Mouse (Mus musculus): ENCODE data around the gene Serping1.

The Serping1 gene

DNA sequence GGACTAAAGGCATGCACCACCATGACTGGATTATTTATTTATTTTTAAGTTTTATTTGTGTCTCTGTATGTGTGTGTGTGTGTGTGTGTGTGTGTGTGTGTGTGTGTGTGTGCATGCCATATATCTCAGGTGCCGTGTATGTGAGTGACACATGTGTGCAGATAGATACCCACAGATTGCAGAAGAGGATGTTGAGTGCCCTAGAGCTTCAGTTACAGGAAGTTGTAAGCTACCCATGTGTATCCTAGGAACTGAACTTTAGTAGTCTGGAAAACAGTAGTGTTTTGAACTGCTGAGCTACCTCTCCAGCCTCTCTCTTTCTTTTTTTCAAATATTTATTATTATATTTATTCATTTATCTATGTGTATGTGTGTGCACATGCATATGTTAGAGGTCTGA lies 8.1 kb upstream of the Serping1 start:
- DNase-seq (ENCODE audit: extremely low read depth, low read depth), result no peak

DNA sequence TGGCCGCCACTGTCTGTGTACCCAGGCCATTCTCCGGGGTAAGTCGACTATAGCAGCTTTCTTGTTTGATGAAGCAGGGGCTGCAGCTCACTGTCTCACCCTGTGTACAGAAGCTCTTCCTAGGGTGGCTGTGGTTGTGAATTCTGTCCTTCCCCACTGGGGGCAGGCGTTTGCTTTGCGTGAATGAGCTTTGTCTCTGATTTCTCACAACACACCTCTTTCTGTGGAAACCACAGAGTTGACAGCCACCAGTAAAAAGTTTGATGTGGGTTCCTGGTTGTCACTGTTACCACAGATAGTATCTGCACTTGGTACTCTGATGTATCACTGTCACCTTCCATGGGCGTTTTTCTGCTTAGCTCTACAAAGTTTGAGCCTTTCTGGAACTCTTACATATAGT lies 4.0 kb upstream of the Serping1 start:
- DNase-seq (ENCODE audit: extremely low read depth, low read depth), result no peak

DNA sequence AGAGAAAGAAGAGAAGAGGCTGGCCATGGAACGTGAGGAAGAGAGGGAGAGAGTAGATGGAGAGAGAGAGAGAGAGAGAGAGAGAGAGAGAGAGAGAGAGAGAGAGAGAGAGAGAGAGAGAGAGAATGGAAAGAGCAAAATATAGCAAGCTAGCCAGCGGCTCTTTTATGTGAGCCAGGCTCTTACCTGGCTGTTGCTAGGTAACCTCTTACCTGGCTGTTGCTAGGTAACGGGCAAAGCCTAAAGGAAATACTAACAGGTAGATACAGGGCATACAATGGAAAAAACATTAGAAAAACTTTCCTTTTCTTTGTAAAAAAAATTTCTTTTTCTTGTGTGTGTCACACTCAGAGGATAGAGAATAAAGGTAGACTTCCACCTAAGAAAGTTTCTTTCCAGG lies 2.5 kb upstream of the Serping1 start:
- no peak for DNase-seq (ENCODE audit: extremely low read depth, low read depth)

DNA sequence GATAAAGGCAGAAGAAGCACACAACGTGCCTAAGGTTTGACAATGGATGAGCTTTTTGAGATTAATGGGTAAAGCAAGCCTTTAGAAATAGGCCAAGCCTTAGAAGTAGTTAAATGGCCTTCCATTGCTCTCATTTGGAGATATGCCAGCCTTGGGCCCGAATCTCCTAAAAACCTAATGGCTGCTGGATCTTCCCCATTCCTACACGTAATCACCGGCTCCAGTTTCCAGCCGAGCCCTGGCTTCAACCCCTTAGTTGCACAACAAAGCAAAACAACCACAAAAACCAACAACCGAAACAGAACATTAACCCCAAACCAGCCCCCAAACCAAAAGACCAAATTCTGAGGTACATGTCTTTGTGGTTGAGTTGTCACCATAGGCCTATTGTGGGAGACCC lies 421 bp upstream of the Serping1 start:
- DNase-seq (ENCODE audit: extremely low read depth, low read depth), result no peak

DNA sequence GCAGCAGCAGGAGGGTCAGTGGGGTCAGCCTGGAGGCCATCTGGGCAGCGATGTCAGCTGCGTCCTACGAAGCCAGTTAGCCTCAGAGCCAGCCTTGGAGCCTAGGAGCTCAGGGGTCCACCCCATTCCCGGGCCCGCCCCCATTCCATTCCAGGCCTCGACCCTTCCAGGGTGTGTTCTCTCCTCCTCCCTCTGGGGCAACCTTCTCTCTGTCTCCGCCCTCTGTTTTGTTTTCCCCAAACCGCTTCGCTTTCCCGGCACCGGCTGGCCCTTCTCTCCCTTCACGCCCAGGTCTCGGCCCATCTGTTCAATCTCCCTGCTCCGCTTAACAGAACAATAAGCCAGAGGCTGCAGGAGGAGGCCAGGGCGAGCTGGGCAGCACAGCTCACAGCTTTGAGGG lies 493 bp downstream of the Serping1 start:
- no peak for DNase-seq (ENCODE audit: extremely low read depth, low read depth)

DNA sequence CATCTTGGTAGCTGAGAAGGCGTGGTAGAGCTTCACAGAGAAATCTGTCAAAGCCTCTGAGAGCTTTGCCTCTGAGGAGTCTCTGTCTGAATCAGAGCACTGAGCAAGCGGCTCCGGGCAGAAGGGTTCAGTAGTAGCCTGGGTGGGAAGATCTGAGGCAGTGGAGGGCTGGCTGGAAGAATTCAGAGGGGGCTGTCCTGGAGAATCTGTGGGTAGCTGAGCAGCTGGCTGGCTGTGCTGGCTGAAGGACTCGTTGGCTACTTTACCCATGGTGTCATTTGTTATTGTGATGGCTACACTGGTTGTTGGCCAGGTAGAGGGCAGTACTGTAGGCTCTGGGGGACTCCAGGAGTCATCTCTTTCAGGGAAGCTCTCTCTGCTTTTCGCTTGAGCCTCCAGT lies 2.0 kb downstream of the Serping1 start:
- DNase-seq (ENCODE audit: extremely low read depth, low read depth), result no peak

DNA sequence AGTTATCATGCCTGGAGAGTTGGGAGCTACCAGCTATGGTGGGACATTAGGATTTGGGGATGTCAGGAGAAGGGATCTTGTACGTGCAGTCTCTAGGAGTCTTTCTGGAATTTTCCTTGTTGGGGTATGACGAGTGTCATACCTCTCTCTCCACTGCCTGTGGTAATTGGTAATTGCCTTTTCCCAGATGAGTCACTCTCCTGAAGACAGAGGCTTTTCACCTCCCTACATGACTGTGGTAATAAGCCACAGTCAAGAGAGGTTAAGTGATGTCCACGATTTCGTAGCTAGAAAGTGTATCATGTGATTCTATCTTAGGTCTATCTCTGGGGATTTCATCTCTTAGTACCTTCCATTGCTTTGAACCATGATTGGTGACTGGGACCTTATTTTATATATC lies 2.8 kb downstream of the Serping1 start:
- no peak for DNase-seq (ENCODE audit: extremely low read depth, low read depth)

DNA sequence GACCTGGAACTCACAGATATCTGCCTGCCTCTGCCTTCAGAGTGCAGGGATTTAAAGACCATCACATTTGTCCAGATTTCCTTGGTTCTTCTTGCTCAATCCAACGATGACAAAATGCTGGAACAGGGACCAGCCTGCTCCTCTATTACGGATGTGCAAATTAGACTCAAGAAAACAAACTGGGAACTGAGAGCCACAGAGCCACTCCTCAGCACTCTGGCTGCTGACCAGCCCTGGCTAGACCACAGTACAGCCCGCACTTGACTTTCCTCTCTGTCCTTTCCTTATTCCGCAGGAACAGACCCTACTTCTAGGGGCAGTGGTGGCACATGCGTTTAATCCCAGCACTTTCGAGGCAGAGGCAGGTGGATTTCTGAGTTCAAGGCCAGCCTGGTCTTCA lies 4.7 kb downstream of the Serping1 start:
- no peak for DNase-seq (ENCODE audit: extremely low read depth, low read depth)

DNA sequence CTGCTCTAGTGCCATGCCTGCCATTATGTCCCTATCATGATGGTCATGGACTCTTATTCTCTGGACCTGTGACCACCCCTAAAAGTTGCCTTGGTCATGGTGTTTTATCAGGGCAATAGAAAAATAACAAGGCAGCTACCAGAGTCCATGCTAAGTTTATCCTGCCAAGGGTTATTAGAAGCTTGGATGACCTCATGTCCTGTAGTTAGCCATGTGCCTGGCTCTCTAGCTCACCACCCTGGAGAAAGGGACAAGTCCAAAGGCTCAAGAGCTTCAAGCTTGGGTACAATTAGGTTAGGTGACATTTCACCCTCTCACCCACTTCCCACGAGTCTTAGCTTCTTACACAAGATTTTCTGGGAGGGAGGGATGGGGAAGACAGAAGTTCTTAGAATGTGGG lies 12.4 kb downstream of the Serping1 start:
- DNase-seq (ENCODE audit: extremely low read depth, low read depth), result no peak

DNA sequence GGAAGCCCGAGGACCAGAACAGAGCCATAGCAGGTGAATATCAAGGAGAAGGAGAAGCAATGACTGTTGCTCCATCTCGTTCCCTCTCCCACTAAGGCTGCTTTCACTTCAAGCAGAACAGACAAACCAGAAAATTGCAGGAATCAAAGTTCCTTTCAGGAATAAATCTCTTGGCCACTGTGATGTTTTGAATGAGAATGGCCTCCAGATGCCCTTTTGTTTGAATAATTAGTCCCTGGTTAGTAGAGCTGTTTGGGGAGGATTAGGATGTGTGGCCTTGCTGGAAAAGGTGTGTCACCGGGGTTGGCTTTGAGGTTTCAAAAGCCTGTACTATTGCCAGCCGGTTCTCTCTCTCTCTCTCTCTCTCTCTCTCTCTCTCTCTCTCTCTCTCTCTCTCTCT lies 12.9 kb downstream of the Serping1 start:
- DNase-seq (ENCODE audit: extremely low read depth, low read depth), result no peak

DNA sequence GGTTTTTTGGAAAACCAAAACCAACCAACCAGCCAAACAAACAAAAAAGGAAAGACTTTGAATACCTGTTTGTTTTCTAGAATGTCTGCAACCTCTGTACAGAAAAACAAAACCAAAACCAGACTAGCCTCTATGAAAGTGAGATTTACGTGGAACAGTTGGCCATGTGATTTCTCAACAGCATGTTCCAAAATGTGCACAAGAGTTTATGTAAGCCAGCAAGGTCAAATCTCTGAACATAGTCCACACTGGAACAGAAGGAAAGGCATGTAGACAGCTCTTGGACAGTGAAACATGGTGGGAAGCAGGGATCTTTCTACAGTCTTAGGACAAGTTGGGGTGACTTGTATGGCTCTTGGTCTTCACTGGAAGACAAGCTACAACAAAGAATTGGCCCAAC lies 13.4 kb downstream of the Serping1 start:
- no peak for DNase-seq (ENCODE audit: extremely low read depth, low read depth)

DNA sequence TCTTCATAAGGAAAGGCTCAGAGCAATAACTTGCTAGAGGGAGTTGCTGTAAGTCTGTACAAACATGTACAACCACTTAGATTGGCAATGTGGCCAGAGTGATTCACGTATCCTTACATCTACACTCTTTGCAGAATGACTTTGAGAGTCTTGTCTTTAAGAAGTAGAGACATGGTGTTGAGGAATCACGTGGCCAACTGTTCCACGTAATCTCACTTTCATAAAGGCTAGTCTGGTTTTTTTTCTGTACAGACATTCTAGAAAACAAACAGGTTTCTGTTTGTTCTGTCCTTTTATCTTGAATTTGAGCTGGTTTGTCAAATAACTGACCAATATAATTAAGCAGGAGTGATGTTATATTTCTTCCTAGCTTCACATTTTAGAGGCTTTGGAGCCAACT lies 13.9 kb downstream of the Serping1 start:
- DNase-seq (ENCODE audit: extremely low read depth, low read depth), result no peak

DNA sequence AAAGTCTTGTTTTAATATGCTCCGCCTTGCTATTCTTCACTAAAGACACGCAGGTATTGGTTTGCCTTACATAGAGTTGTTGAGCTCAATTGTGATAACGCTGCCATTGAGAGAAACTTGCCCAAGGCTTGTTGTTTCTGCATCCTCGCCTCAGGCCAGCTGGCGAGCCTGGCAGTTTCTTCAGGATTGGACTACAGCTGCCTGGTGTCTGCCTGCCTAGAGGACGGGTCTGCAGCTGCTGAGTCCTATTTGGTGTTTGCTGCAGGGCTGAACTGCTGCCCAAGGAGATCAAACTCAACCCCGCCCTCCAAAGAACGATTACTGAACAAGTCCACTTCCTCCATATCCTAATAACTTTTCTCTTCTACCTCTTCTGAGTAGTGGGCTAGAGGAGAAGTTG lies 14.5 kb downstream of the Serping1 start:
- no peak for DNase-seq (ENCODE audit: extremely low read depth, low read depth)

DNA sequence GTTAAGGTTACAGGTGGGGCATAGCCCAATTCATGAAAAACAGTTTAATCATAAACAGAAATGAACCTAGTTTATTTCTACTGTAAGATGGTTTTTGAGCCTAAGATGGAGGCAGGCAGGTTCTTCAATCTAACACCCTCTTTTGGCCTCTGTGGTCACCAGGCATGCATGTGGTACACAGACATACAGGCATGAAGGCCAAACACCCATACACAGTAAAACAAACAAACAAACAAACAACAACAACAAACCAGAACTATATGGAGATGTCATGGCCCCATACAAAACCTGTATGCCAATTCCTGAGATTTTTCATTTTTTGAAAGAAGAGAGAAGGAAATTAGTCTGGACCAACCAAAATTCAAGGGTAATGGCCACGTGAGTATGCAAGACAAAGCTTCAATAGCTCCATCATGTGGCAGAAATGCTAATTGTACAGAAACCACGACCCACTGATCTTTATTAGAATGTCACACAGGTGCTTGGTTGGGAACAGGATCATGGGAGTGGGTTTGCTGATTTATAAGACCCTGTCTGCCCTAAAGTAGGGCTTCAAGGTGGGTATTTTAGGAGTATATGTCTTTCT lies 16.6 kb downstream of the Serping1 start:
- DNase-seq (ENCODE audit: extremely low read depth, low read depth), result peak; percentile 32

DNA sequence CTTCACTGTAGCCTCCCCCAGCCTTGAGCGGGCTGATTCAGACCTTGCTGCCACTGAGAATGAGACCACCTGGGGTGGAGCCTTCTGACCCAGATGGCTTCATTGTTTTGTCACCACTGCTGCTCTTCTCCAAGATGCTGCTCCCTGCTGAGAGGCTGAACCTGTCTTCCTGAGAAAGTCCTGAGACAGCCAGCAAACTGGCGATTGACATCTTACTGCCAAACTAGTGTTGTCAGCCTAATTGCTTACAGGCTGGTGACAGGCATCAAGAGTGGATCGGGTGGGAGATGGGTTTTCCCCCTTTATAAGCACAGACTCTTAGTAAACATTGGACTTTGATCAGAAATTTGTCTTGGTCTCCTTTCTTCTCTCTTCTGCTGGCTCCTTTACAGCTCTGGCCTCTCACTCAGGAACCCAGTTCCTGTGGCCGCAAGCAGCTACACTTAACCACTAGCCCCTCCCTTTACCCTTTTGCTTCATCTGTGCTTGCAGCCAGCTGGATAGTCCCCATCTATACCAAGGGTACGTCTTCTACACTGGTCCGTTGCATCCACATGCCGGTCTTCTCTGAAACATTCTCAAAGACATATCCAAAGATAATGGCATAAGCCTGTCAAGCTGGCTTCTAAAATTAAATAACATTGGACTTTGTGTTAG lies 18.1 kb downstream of the Serping1 start:
- no peak for DNase-seq (ENCODE audit: extremely low read depth, low read depth)

DNA sequence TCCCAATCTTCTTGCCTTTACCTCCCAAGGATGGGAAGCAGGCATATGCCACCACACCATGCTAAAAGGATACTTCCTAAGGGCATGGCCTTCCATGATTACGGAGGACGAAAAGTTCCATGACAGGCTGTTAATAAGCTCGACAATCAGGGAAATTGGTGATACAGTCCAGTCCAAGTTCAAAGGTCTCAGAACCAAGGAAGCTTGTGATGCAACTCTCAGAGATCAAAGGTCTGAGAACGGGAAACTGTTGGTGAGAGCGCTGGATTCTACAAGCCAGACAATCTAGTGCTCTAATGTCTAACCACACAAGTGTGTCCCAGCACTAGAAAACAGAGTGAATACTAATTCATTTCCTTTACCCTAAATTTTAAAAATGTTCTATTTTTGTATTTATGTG lies 19.0 kb downstream of the Serping1 start:
- no peak for DNase-seq (ENCODE audit: extremely low read depth, low read depth)

DNA sequence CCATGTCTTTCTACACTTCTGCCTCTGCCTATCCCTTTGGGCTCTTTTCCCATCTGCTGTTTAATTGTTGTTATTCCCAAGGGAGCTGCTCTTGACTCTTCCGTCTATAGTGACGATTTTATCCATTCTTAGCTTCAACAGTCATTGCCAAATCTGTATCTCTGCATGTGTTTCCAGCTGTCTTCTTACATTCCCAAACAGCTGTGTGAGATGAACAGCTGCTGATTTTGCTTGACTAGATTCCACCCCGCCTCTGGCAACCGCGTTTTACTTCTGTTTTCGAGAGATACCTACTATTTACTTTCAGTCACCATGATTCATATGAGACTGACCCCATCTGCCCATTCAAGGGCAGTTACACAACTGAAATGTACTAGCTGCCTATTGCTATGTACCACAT lies 25.1 kb downstream of the Serping1 start:
- no peak for DNase-seq (ENCODE audit: extremely low read depth, low read depth)

DNA sequence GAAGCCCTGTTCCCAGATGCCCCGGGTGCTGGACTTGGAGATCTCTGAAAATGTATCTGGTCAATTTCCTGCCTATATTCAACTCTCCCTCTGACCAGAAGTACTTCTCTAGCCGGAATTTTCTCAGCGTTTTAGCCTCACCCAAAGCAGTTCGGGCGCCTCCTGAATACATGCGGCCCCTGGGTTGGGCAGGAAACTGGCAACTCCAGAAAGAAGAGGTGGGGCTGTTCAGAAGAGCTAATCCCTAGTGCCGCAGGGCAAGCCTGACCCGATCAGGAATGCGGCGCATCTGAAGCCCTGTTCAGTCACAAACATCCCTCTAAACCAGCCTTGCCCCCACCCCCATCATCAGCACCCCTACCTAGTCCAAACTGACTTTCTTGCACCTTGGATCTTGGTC lies 31.1 kb downstream of the Serping1 start:
- DNase-seq (ENCODE audit: extremely low read depth, low read depth), result no peak

DNA sequence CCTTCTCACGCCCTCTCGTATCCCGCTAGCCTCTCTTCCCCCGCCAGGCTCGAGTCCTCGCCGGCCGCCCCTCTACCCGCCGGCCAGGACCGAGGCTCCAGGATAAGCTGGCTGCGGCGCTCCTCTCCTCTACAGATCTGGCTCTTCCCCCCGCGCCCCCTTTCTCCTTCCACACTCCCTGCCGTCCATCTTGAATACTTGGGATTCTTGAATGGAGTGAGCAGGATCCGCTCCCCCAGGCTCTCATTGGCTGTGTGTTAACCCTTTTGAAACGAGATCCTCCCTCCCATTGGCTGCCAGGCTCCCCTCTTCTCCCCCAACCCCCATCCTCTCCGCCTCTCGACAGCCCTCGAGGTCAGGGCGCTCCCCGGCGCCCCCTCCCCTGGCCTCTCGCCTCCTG lies 31.7 kb downstream of the Serping1 start, which contains the start of gene Gm19426:
TSS of gene Gm19426 (minus strand) at position 95 of the 400 bp plus-strand sequence.
- no peak for DNase-seq (ENCODE audit: extremely low read depth, low read depth)

DNA sequence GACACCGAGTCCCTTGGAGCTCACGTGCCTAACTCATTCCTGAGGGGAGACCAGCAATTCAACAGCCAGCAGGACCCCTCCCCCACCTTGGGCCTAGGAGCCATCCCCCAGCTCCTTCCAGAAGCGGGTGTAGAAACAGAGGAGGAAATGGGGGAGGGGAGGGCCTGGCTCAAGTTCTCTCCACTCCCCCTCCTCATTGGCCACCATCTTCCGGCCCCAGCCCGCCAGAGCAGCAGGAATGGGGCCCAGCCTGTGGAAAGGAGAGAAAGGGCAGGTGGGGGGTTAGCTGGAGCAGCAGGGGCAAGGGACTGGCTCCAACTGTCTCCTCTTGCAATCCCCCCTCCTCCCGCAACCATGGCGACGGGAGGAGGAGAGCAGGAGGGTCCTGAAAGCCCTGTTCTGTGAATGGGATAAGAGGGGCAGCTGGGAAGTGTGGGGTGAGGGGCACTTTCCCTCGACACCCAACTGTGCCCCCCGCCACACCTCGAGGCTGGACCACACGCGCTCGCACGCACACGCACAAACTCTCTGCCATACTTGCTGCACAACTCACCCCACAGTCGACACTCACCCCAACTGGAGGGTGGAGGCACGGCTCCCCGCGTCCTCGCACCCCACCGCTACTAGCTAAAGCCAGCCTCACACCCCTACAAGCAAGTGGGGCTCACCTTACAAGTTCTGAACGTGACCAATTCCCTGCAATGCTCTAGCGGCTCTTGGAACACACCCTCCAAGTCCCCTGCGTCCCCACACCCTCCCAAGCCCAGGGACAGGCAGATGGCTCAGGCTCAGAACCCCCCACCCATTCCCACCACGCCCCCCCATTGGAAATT lies 32.6 kb downstream of the Serping1 start:
- no peak for DNase-seq (ENCODE audit: extremely low read depth, low read depth)

DNA sequence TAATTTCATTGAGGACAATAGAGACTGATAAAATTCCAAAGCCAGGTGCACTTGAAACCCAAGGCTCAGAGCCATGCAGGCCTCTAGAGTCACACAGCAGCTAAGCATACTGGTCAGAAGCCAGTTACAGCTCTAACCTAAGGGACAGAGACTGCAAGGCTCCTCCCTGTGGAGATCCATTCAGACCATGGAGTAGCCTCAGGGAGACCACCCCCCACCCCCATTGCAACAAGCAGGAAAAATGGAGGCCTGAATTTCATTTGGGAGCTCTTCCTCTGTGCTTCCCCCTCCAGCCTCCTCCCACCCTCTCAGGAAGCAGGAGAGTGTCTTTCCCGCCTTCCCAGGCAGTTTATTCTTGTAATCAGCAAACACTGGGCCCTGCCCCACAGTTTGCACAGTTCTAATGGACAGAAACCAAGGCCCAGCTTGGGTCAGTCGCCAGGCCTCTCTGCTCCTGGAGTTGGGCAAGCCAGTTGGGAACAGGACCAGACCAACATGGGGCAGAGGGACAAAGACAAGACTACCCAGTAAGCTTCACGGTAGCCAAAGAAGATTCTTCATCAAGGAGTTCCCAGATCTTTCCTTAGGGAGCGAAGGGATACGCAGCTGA lies 33.3 kb downstream of the Serping1 start:
- no peak for DNase-seq (ENCODE audit: extremely low read depth, low read depth)

DNA sequence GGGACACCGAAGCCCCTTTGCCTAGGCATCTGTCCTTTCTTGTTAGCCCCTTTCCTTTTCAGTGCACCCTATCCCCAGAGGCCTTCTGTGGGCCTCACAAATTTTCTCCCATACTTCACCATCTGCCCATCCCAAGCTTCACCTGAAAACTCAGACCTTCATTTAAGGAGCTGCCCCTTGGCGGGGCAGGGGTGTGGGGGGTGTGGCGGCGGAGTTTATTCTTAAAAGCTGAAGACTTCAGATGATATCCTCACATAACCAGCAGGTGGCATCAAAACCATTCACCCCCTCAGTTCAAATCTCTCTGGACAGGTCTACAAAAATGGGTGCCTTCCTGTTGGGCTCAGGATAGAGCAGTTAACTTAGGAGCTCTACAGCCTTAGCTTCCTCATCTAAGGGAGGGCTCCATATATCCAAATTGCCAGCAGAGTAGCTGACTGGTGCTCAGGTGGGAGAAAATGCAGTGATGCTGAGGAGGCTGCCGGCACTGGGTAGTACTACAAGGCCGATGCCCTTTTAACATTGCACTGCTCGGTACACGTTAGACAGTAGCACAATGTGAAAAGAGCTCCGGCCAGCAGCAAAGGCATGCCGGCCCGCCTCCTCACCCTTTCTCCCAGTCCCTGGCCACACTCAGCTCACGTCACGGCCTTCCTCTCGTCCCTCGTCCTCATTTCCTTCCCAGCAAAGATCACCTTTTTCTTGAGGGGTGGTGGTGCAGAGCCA lies 34.5 kb downstream of the Serping1 start:
- no peak for DNase-seq (ENCODE audit: extremely low read depth, low read depth)
